Mouse (Mus musculus): ENCODE measurements around the gene Spem1.

Gene Spem1

DNA sequence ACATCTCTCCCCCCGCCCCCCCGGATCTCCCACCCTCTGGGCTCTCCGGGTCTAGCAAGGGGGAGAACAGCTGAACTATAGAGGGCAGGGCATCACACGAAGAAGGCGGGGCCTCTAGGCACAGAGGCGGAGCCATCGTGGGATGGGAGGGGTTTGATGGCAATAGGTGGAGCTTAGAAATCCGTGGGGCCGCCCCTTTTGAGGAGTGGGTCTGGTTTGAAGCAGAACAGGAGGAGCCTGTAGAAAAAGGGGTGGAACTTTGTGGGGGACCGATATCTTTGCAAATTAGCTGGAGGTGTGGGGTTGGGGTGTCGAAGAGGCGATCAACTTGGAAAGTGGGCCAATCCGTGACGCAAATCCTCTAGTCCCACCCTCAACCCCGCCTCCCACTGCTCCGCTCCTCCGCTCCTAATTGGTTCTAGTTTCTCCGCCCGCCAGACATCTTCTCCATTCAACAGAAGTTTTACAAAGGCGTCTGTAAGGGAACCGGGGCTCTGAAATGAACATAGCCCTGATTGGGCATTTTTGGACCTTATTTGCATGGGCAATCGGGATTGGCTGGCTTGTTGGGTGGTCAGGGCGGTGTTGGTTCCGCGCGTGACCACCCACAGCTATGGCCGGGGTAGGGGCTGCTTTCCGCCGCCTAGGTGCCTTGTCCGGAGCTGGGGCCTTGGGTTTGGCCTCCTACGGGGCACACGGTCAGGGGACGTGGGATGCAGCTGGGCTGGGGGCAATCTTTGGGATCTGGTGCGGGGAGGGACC lies 16.2 kb upstream of the Spem1 start, which contains the start of gene Tmem256:
Tmem256 (plus strand) TSS at position 563 of the 762 bp plus-strand sequence.
- in situ Hi-C loops (cut with MboI; ENCODE audit: low pct_unique_long_range_greater_than_20kb in 1 of 2, low sequenced_read_pairs in 2 of 2, unreplicated experiment in 1 of 2): no loop called here

DNA sequence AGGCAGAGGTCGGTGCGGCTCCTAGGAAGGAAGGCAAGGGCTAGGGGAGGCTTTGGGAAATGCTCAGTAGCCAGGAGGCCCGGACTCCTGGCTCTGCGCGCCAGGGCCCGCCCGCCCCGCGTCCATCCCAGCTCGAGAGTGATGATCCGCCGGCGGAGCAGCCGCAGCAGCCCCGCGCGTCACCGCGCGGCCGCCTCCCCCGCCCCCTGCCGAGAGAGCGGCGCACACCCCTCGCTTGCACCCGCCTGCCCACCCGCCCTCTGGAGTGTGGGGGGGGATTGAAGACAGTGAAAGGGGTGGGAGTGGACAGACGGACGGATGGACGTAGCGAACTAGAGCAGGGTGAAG lies 15.6 kb upstream of the Spem1 start, which contains the start of gene Nlgn2:
Nlgn2 (minus strand) TSS at position 181 of the 348 bp plus-strand sequence.
- in situ Hi-C loops (cut with MboI; ENCODE audit: low pct_unique_long_range_greater_than_20kb in 1 of 2, low sequenced_read_pairs in 2 of 2, unreplicated experiment in 1 of 2): no loop called here

DNA sequence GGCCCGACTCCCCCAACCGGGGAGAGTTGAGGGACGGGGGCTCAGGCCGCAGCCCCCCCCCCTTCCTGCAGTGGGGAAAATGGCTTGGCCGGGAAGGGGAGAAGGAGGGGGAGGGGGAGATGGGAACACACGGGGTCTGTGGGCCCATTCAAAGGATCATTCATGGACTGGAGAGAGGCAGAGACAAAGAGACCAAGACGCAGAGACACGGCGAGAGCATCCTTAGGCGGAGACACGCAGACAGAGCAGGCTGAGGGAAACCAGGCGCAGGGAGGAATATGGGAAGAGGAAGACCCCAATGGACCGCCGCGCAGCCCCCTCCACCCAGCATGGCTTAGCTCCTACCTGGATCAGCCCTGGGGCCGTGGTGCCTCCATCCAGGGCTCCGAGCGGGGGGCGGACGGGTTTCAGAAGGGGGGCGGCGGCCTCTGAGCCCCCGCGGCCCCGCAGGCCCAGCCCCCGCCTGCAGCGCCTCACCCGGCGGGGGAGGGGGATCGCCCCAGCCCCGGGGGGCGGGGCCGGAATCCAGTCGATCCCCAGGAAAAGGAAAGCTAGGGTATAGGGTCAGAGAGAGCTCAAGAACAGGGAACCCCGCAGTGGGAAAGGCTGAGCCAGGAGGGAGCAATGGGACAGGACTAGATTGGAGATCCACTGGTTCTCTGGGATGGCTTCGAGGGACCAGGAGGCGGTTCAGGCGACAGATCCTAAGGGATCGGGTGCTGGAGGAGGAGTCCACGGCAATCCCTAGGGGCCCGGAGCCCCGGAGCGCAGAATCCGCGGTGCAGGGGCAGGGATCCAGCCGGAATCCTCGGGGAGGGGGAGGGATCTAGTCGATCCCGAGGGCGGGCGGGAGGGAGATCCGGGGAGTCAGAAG lies 15.0 kb upstream of the Spem1 start:
- in situ Hi-C loops (cut with MboI; ENCODE audit: low pct_unique_long_range_greater_than_20kb in 1 of 2, low sequenced_read_pairs in 2 of 2, unreplicated experiment in 1 of 2): no loop called here

DNA sequence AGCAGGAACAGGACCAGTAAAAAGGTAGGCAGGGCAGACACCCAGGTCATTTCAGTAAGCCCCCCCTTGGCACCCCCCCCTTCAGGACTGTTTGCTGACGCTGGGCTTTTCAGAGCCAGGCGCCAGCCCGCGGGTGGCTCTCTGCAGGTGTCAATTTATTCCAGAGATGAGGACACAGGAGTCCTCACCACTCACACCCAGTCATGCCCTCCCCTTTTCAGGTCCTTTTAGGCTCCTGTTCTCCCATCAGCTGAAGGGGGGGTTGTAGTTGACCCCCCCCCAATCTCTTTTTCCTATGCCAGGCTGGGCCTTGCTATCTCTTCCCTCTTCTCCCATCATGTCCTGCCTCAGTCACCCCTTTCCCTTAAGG lies 14.0 kb upstream of the Spem1 start:
- in situ Hi-C loops (cut with MboI; ENCODE audit: low pct_unique_long_range_greater_than_20kb in 1 of 2, low sequenced_read_pairs in 2 of 2, unreplicated experiment in 1 of 2): no loop called here

DNA sequence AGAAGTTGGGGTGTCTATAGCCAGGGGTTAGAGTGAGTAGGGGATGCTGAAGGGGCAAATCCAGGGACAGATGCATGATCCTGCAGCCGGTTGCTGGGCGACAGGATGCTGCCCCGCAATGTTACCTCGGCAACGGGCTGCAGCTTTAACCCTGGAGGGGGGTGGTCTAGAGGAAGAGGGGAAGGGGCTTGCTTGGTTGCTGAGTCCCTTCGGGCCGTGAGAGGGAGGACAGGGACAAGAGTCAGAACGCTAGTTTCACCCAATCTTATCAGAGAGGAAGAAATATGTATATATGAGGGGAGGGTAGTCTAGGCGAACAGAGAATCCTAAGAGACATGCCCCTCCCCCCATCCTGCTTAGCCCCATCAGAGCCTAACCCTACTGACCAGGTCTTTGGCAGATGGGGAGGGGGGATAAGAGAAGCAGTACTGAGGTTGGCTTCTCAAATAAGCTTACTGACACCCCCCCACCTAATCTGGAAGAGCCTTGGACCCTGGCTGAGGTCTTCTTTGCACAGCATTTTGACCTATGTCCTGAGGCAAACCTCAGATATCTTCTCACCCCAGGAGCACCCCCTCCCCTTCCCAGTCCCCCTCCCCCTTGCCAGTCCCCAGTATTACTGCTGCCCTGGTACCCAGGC lies 13.5 kb upstream of the Spem1 start:
- in situ Hi-C loops (cut with MboI; ENCODE audit: low pct_unique_long_range_greater_than_20kb in 1 of 2, low sequenced_read_pairs in 2 of 2, unreplicated experiment in 1 of 2): no loop called here

DNA sequence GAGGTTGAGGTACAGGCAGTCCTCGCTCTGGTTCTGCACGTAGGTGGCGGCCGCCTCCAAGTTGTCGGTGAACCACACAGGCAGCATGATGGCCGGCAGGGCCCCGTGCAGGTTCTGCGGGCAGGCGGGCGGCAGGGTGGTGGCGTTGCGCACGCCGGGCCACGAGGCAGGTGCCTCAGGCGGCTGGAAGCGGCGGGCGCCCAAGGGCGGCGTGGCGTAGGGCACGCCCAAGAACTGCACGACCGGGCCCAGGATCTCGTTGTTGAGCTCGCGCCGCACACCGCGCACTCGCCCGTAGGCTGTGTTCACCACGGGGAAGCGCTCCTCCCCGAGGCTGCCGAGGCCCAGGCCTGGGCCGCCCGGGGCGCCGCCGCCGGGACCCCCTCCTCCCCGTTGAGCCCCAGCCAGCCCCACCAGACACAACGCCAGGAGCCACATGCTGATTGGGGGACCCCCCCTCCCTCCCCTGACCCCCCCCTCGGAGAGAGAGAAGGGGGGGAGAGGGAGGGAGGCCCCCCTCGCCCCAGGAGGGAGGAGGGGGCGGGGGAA lies 12.1 kb upstream of the Spem1 start:
- in situ Hi-C loops (cut with MboI; ENCODE audit: low pct_unique_long_range_greater_than_20kb in 1 of 2, low sequenced_read_pairs in 2 of 2, unreplicated experiment in 1 of 2): no loop called here

DNA sequence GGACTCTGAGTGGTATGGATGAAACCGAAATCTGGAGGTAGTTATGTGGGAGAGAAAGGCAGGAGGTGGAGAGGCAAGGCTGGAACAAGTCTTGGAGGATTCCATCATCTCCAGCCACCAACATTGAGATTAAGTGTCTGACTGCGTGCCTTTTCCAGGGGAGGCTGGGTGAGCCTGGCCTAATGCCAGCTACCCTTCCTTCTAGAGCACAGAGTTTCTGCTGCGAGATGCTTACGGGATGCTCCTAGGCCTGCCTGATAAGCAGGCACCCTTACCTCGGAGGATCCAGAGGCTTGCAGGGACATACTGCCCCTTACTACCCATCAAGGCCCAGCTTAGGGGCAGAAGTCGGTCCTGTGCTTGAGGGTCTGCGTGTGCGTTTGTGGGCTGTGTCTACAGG lies 11.6 kb upstream of the Spem1 start:
- in situ Hi-C loops (cut with MboI; ENCODE audit: low pct_unique_long_range_greater_than_20kb in 1 of 2, low sequenced_read_pairs in 2 of 2, unreplicated experiment in 1 of 2): no loop called here

DNA sequence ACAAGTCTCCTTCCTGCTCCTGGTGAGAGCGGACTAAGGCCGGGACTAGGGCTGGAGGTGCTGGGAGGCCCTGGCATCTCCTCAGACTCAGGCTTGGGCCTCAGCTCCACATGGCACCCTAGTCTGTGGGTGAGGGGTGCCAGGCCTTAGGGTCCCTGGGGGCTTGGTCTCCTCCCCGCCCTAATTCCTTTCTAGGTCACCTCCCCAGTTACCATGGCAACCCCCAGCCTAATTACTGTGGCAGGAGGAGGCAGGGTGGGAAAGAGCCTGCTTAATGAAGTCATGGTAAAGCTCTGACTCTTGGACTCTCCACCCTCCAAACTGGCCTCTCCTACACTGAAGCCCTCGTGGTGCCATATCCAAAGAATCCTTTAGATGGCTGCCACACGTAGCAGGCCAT lies 6.9 kb upstream of the Spem1 start:
- in situ Hi-C loops (cut with MboI; ENCODE audit: low pct_unique_long_range_greater_than_20kb in 1 of 2, low sequenced_read_pairs in 2 of 2, unreplicated experiment in 1 of 2): no loop called here

DNA sequence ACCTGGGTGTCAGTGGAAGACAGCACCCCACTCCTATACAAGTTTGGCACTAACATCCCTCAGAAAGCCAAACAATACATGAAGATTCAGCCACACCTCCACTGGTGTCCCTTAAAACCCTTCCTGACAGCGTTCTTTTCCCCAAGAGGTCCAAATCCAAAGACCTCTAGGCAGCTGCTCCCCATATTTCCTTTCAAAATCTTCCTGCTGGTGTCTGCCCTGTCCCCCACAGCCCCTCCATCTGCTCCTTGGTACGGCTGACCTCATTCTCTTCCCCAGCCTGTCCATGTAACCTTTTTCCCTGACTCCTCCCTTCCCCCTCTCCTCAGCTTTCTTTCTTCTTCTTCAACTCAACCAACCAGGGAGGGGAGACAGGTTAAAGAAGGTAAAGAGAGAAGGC lies 1.5 kb upstream of the Spem1 start:
- in situ Hi-C loops (cut with MboI; ENCODE audit: low pct_unique_long_range_greater_than_20kb in 1 of 2, low sequenced_read_pairs in 2 of 2, unreplicated experiment in 1 of 2): no loop called here

DNA sequence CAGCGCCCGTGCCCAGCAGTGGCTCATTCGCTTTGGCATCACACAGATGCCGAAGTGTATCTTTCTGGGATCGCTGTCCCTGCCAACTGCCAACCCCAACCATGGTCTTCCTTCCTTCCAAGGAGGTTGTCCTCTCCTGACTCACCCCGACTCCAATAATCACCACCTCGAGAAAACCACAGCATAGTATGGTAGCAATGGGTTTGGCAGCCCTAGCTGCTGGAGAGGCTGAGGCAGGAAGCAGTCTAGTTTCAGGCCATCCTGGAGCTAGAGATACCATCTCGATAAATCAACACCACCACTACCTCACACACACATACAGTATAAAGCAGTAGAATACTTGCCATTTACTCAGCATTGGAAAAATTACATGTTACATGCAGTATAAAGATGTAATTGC lies 3.1 kb downstream of the Spem1 start:
- in situ Hi-C loops (cut with MboI; ENCODE audit: low pct_unique_long_range_greater_than_20kb in 1 of 2, low sequenced_read_pairs in 2 of 2, unreplicated experiment in 1 of 2): loop anchor here in 1 of 2 experiments (10.0 kb wide), 1 partner anchor 56 kb away; the partner anchor contains the start of gene Tmem95

DNA sequence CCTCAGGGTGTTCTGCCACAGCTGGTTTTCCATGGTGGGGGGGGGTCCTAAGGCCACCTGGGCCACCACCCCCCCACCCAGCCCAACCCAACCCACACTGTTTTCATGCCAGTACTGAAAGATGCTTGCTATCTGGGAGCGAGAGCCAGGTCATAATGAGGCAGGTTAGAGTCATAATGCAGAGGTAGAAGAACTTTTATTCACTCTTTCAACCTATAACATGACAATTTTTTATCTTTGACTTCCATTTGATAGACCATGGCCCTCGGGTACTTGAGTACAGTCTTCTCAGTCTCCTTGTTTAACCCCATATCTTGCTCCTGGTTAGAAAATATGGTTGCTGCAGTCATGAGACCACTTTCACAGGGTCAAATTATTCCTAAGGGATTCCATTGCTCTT lies 3.6 kb downstream of the Spem1 start, which contains the start of gene Spem2:
Spem2 (minus strand) TSS at position 101 of the 400 bp plus-strand sequence.
- in situ Hi-C loops (cut with MboI; ENCODE audit: low pct_unique_long_range_greater_than_20kb in 1 of 2, low sequenced_read_pairs in 2 of 2, unreplicated experiment in 1 of 2): loop anchor here in 1 of 2 experiments (10.0 kb wide), 1 partner anchor 56 kb away; the partner anchor contains the start of gene Tmem95

DNA sequence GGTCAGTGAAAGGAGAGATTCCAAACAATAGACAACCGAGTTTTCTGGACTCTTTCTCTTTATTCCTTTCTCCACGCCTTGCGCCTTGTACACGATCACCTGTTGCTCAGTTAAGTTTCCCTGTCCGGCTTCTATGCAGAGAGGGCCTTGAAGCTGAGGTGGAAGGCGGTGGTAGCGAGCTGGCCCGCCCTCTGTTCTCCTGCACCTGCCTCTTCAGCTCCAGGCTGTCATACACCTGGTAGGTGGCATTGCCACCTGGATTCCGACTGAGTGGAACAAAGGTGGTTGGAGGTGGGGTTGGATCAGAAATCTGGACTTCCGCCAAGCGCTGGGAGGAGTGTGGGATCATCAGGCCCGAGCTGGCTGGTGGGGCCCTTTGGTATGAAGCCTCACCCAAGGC lies 5.5 kb downstream of the Spem1 start:
- in situ Hi-C loops (cut with MboI; ENCODE audit: low pct_unique_long_range_greater_than_20kb in 1 of 2, low sequenced_read_pairs in 2 of 2, unreplicated experiment in 1 of 2): loop anchor here in 1 of 2 experiments (10.0 kb wide), 1 partner anchor 58 kb away; the partner anchor contains the start of gene Tmem95

DNA sequence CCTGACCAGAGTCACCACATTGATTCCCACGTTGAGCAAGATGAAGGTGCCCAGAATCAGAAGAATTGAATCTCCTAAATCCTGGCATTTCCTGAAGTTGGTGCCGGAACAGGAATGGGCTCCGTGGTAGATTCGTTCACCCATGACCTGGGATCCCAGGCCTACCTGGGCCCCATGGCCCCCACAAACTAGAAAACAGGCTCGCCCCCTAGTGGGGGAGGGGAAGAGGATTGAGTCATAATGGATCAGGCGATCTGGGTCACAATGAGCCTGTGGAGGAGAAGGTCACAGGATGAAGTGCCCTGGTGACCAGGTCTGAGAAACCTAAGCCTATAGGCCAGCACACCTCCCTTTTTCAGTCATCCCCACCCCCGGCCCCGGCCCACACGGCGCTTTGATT lies 6.8 kb downstream of the Spem1 start, which contains the start of gene Gm39566:
Gm39566 (minus strand) TSS at position 144 of the 400 bp plus-strand sequence.
- in situ Hi-C loops (cut with MboI; ENCODE audit: low pct_unique_long_range_greater_than_20kb in 1 of 2, low sequenced_read_pairs in 2 of 2, unreplicated experiment in 1 of 2): loop anchor here in 1 of 2 experiments (10.0 kb wide), 1 partner anchor 60 kb away; the partner anchor contains the start of gene Tmem95

DNA sequence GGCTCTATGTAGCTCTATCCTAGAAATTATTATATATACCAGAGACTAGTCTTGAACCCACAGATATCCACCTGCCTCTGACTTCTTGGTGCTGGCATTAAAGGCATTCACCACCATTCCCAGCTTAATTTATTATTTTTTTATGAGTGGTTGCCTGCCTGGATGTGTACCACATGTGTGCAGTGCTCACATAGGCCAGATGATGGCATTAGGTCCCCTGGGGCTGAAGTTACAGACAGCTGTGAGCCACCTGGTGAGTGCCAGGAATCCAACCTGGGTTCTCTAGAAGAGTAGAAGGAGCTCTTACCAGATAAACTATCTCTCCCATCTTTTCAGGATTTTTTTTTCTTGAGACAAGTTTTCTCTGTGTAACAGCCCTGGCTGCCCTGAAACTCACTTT lies 11.7 kb downstream of the Spem1 start:
- in situ Hi-C loops (cut with MboI; ENCODE audit: low pct_unique_long_range_greater_than_20kb in 1 of 2, low sequenced_read_pairs in 2 of 2, unreplicated experiment in 1 of 2): loop anchor here in 1 of 2 experiments (10.0 kb wide), 1 partner anchor 65 kb away; the partner anchor contains the start of gene Tmem95

DNA sequence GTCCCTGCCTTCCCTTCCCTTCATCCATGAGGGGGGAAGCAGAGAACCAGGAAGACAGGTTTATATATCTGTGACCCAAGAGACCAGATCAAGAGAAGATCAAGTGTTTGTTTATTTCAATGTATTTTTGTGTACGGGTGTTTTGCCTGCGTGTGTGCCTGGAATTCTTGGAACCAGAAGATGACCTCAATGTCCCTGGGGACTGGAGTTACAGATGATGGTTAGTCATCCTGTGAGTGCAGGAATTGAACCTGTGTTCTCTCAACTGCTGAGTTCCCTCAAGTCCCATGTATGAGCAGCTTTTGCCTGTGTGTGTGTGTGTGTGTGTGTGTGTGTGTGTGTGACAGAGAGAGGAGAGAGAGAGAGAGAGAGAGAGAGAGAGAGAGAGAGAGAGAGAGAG lies 14.3 kb downstream of the Spem1 start:
- in situ Hi-C loops (cut with MboI; ENCODE audit: low pct_unique_long_range_greater_than_20kb in 1 of 2, low sequenced_read_pairs in 2 of 2, unreplicated experiment in 1 of 2): loop anchor here in 1 of 2 experiments (5.0 kb wide), 1 partner anchor 70 kb away; the partner anchor contains the start of gene Tmem95

DNA sequence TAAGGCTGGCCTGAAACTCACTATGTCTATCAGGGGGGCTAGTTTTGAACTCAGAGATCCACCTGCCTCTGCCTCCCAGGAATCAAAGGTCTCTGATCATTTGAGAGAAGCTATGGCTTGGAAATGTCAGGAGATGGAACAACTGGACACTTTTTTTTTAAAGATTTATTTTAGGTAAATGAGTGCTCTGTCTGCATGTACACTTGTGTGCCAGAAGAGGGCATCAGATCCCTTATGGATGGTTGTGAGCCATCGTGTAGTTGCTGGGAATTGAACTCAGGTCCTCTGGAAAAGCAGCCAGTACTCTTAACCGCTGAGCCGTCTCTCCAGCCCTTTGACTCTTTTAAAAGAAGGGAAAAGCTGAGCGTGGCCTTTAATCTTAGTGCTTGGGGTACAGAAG lies 15.6 kb downstream of the Spem1 start:
- in situ Hi-C loops (cut with MboI; ENCODE audit: low pct_unique_long_range_greater_than_20kb in 1 of 2, low sequenced_read_pairs in 2 of 2, unreplicated experiment in 1 of 2): loop anchor here in 1 of 2 experiments (5.0 kb wide), 1 partner anchor 71 kb away; the partner anchor contains the start of gene Tmem95

DNA sequence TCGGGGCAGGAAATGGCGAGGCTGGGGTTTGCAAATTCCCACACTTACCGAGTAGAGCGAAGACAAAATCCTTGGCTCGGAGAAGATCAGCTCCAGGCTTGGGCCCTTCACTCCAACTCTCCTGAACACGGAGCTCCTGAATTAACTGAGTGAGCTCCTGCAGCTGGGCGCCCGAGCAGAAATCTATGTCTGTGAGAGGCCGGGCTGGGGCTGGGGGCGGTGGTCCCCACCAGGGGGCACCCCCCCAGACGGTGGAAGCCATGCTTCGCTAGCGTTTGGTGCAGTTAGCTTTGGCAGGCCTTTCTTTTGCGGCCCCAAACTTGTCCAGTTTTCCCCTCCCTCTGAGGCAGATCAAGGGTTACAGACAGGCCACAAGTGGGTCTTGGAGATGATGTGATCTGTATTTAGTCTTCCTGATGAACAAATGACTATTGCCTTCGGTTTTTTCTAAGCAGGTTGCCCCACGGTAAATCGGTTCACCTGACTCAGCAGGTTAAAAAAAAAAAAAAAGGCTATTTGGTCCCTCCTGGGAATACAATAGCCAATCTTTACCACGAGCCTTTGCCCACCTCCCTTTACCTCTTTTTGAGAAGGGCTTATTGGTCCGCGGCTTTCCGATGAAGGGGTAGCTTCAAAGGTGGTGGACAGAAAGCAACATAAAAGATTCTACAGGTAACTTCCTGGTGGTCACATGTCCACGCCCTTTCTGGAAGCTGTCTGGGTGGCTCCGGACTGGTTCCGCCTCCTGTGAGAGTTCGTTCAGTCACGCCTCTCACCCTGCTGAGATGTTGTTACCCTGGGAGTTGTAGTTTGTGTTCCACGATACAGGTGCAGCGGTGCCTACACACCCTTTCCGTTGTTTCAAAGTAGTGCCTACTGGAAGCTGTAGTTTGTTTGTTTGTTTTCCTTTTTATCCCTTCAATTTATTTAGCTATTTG lies 16.7 kb downstream of the Spem1 start, which contains the start of gene Tmem102:
Tmem102 (minus strand) TSS at position 653 of the 938 bp plus-strand sequence.
- in situ Hi-C loops (cut with MboI; ENCODE audit: low pct_unique_long_range_greater_than_20kb in 1 of 2, low sequenced_read_pairs in 2 of 2, unreplicated experiment in 1 of 2): loop anchor here in 1 of 2 experiments (5.0 kb wide), 1 partner anchor 72 kb away; the partner anchor contains the start of gene Tmem95
